Mouse (Mus musculus): ENCODE measurements around the gene Pnp. TPM values are rescaled to one million over a fixed set of nuclear protein-coding genes. Genes with fewer than 3 reads are reported as not detected.
"Not testable (repeated sequence)": the region's sequence is repeated elsewhere in the genome, so short reads cannot be mapped to it uniquely, and the experiment has no call there.

Gene Pnp
- total RNA-seq, 4 experiments from 2014 or later: 10.4 to 17.7 (median 16.6) TPM

- no peak for DNase-seq (ENCODE audit: low spot score in 2 of 2)
Measured at GRCm38 (mm10) chr14:50973700-50974099, 42.8 kb downstream of the Pnp start.

DNA sequence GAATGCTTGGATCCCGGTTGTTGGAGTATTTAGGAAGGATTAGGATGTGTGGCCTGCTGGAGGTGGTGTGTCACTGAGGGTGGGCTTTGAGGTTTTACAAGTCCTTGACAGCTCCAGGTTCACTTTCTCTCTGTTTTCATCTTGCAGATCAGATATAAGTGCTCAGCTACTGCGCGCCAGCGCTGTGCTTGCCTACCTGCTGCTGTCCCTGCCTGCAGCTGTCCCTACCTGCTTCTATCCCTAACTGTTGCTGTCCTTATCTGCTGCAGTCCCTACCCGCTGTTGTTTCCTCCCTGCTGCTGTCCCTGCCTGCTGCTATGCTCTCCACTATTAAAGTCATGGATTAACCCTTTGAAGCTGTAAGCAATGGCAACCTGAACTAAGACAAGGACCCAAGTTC is 44.1 kb downstream of the Pnp start:
- no peak for DNase-seq (ENCODE audit: low spot score in 2 of 2)

DNA sequence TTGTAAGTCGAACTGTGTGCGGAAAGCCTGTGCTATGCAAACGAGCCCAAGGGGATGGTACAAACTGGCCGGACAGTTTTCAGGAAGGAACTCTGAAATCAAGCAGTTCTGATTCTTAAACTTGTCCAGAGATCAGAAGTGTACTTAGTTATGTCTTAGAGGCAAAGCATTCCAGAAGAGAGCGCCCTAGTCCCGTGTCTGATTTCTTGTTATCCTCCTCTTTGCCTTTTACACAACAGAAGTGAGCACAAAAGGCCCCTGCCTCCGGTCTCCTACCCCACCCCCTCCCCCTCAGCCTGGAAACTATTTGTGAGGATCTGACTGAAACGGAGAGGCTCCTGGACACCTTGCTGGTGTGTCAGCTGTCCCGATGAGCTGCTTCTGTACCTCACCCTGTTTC is 45.8 kb downstream of the Pnp start:
- no peak for DNase-seq (ENCODE audit: low spot score in 2 of 2)

DNA sequence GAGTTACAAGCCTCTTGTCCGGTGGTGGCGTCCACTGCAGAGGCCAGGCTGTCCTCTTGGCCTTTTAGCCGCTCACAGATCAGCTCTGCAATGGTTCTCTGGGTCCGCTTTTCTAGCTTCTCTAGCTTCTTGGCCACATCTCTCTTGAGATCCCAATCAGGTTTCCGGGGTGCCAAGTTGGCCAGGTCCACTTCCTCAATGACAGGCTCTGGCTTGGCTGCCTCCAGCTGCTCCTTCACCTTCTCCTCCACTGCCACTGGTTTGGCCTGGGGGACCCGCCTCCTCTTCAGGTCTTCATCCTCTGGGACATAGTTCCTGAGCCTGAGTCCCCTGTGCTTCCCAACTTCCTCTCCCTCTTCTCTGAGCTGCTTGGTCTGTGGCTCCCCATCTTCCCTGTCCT is 47.6 kb downstream of the Pnp start:
- DNase-seq (ENCODE audit: low spot score in 2 of 2): not testable (repeated sequence)

DNA sequence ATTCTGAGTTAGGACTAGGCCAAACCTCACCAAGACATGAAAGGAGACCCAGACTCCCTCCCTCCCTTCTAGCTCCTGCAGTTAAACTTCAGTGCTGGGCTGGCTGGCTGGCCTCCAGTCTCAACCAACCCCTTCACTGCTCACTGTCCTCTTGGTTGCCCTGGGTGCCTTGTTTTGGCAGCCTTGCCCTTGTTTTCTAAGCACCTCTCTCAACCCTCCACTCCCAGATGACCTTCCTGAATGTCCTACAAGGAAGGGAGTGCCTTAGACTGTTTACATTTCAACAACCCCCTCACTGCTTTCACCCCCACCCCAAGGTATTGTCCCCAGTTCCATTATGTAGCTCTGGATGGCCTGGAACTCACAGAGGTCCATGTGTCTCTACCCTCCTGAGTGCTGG is 48.7 kb downstream of the Pnp start:
- DNase-seq (ENCODE audit: low spot score in 2 of 2): no peak

DNA sequence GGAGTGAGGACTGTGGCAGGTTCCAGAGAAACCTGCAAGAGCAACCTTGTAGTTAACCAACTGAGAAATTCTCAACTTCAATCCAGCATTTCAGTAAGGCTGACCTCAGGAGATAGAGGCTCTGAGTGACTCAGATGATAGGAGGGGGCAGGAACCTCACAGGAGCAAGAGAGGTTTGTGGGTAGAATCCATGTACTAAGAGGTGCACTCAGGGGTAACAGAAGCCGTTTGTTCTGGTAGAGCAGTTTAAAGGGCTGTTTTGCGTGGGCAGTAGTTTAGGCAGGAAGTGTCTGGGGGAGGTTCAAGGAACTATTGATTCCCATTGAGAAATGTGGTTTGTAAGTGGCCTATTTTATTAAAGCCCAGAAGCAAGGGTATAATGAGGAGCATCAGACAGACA is 50.3 kb downstream of the Pnp start:
- DNase-seq (ENCODE audit: low spot score in 2 of 2): no peak

GRCm38 (mm10) chr14:50981837-50982236 is 51.0 kb downstream of the Pnp start:
- DNase-seq (ENCODE audit: low spot score in 2 of 2): no peak

- no peak for DNase-seq (ENCODE audit: low spot score in 2 of 2)
Measured at GRCm38 (mm10) chr14:50987668-50988067, 56.8 kb downstream of the Pnp start.

- DNase-seq (ENCODE audit: low spot score in 2 of 2): no peak
Measured at GRCm38 (mm10) chr14:50991037-50991436, 60.2 kb downstream of the Pnp start.

DNA sequence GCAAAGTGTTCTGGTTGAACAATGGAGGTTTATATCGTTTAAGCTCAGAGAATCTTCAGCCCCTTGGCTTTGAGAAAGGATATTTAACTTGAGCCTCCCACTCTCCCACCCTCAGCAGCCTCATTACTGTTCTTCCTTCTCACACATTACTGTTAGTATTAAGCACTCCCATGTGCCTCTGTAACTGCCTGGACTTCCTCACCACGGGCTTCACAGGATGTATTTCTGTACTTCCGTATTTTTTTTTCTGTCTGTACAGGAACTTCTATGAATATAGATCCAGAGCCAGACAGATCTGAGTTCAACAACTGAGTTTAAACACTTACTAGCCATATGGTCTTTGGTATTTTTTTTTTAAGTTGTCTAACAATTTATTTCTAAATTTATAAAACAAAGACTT is 66.2 kb downstream of the Pnp start:
- DNase-seq (ENCODE audit: low spot score in 2 of 2): no peak

- DNase-seq (ENCODE audit: low spot score in 2 of 2): no peak
Measured at GRCm38 (mm10) chr14:50997999-50998666, 67.3 kb downstream of the Pnp start.

DNA sequence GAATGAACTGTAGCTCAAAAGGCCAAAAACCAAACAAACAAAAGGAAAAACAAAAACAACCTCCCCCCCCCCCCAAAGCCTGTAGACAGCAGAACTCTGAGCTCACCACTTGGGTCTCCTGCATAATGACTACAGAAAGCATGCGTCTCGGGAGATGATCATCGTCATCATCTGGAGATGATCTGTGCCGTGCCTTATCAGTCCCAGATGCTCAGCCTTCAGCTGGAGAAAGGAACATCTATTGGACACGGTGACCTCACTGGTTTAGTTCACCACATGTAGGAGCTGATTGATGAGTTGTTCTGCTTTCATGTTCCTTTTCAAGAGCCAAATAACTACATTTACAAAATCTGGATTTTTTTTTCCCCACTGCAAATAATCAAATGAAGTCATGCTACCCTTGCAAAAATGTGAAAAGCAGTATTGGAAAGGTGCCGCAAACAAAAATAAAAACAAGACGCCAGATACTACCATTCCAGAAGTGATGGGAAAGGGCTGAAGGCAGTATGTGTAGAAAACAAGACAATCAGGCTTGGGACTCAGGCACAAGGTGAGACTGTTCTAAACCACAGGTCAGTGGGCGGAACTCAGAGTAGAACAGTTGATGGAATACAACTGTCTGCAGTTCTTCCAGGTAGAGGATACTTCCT is 76.4 kb downstream of the Pnp start, which contains the start of gene Rnase10:
Rnase10 (plus strand) TSS at position 600 of the 650 bp plus-strand sequence.
- DNase-seq (ENCODE audit: low spot score in 2 of 2): no peak

- peak; percentile 16 to 25 for DNase-seq (ENCODE audit: low spot score in 2 of 2)
Measured at GRCm38 (mm10) chr14:51007914-51008713, 77.2 kb downstream of the Pnp start.

GRCm38 (mm10) chr14:51008781-51009180 is 77.9 kb downstream of the Pnp start:
- DNase-seq (ENCODE audit: low spot score in 2 of 2): no peak

DNA sequence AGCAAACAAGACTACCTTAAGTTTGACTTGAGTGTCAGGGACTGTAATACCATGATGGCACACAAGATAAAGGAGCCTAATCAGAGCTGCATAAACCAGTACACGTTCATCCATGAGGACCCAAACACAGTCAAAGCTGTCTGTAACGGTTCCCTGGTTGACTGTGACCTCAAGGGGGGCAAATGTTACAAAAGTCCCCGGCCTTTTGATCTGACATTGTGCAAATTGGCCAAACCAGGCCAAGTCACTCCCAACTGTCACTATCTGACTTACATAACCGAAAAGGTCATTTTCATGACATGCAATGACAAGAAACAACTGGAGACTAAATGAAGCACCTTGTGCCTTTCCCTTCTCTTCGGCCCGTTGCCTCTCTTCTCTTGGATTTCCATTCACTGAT is 78.7 kb downstream of the Pnp start:
- DNase-seq (ENCODE audit: low spot score in 2 of 2): no peak

DNA sequence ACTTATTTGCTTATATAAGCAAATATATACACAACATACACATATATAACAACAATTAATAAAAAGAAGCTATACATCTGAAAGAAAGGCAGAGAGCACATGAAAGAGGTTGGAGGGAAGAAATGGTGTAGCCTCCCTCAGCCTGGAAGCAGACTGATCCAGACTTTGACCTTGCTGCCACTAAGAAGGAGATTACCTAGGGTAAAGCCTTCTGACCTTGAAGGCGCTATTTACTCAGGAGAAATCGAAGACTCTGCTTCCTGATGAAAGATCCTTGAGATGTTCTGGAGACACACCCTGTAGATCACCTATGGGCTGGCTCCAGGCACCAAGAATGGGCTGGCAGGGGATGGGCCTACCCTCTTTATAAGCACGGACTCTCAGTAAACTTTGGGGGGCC is 83.8 kb downstream of the Pnp start:
- not testable (repeated sequence) for DNase-seq (ENCODE audit: low spot score in 2 of 2)

Other genes with a start within 250 kb of the Pnp start
- gene Olfr747, start 237.9 kb upstream of the Pnp start, total RNA-seq (2022): not detected
- gene Olfr748, start 223.7 kb upstream of the Pnp start, total RNA-seq (2022): not detected
- not detected for gene Olfr749, start 186.0 kb upstream of the Pnp start, total RNA-seq (2022)
- gene Ttc5, start 145.6 kb upstream of the Pnp start, total RNA-seq (2022): 10 to 100 TPM; 49.2 to 55.3 (median 52.1) TPM
- gene Ccnb1ip1, start 123.3 kb upstream of the Pnp start, total RNA-seq (2022): under 1 TPM in 2 of 4 experiments, not detected in 2; 0.24 to 0.32 TPM
- gene Parp2, start 123.2 kb upstream of the Pnp start, total RNA-seq (2022): 10 to 100 TPM; 20.9 to 28.0 (median 25.9) TPM
- 1 to 10 TPM; 4.4 to 7.1 (median 5.7) TPM for gene Tep1, start 60.5 kb upstream of the Pnp start, total RNA-seq (2022)
- gene Klhl33, start 33.6 kb upstream of the Pnp start, total RNA-seq (2022): 1 to 10 TPM; 5.5 to 8.3 (median 6.6) TPM
- gene Osgep, start 6.2 kb upstream of the Pnp start, total RNA-seq (2022): 10 to 100 TPM; 30.1 to 36.2 (median 33.2) TPM
- gene Apex1, start 6.1 kb upstream of the Pnp start, total RNA-seq (2022): 10 to 100 TPM; 55.5 to 64.8 (median 60.2) TPM
- 100 to 1,000 TPM in 3 of 4 experiments, 10 to 100 TPM in 1; 92.6 to 121 (median 109) TPM for gene Pip4p1, start 226 bp upstream of the Pnp start, total RNA-seq (2022)
- gene Gm49342, start 13.4 kb downstream of the Pnp start, total RNA-seq (2022): 10 to 100 TPM in 1 of 4 experiments, 1 to 10 TPM in 3; 6.5 to 18.1 (median 8.9) TPM
- 1 to 10 TPM; 1.2 to 2.0 (median 1.4) TPM for gene Pnp2, start 24.9 kb downstream of the Pnp start, total RNA-seq (2022)
- gene Rnase10, start 76.7 kb downstream of the Pnp start, total RNA-seq (2022): under 1 TPM in 1 of 4 experiments, not detected in 3; 0.23 TPM
- not detected for gene Rnase9, start 110.8 kb downstream of the Pnp start, total RNA-seq (2022)
- not detected for gene Rnase11, start 119.1 kb downstream of the Pnp start, total RNA-seq (2022)
- gene Rnase12, start 126.6 kb downstream of the Pnp start, total RNA-seq (2022): not detected
- gene Olfr750, start 143.4 kb downstream of the Pnp start, total RNA-seq (2022): not detected
- gene Rnase4, start 160.0 kb downstream of the Pnp start, total RNA-seq (2022): 10 to 100 TPM; 15.6 to 31.6 (median 22.1) TPM
- gene Ang, start 160.1 kb downstream of the Pnp start, total RNA-seq (2022): 1 to 10 TPM; 4.6 to 9.5 (median 5.3) TPM
- not detected for gene Eddm3b, start 183.3 kb downstream of the Pnp start, total RNA-seq (2022)
- gene Rnase6, start 192.8 kb downstream of the Pnp start, total RNA-seq (2022): under 1 TPM in 2 of 4 experiments, not detected in 2; 0.24 to 0.32 TPM
- 1 to 10 TPM in 1 of 4 experiments, under 1 TPM in 3; 0.67 to 2.4 (median 0.85) TPM for gene Rnase1, start 215.7 kb downstream of the Pnp start, total RNA-seq (2022)
- gene Rnase2b, start 231.2 kb downstream of the Pnp start, total RNA-seq (2022): not detected

All from left cerebral cortex, adult 8-10 months (tissue).